Mouse (Mus musculus): ENCODE measurements around the gene Psat1. TPM values are rescaled to one million over a fixed set of nuclear protein-coding genes. Genes with fewer than 3 reads are reported as not detected.

Gene Psat1
- 47.2 and 52.8 TPM in 2 replicates for polyA plus RNA-seq (2014; fragmentation: Nextera tagmentation; extraction: Ambion mirVana)

- no peak within 1 kb of the TSS for H3K9ac ChIP-seq (ENCODE audit: low read depth, low read length)
- no peak for ATAC-seq (replicated peaks; ENCODE audit: insufficient number of reproducible peaks, low FRiP score, low TSS enrichment)
- H3K36me3 ChIP-seq (ENCODE audit: control insufficient read depth, insufficient read depth, low read length), result no peaks in the 10 kb centered on the region
- H3K4me1 ChIP-seq (ENCODE audit: control insufficient read depth, insufficient read depth, low read length), result no peaks in the 10 kb centered on the region
- 0 out of 2 replicates have a peak, but pooled peaks cover 2% of the 10 kb centered on the region for H3K9me3 ChIP-seq (replicated peaks; ENCODE audit: control insufficient read depth, low read length)
- 73% methylated on average over 7 of the region's 7 CpGs for WGBS (ENCODE audit: insufficient replicate concordance)
- H3K27ac ChIP-seq (ENCODE audit: low read depth, low read length), result no peak within 1 kb of the TSS
- H3K27me3 ChIP-seq (ENCODE audit: control insufficient read depth, insufficient read depth, low read length), result no peaks in the 10 kb centered on the region
- no peak within 1 kb of the TSS for H3K4me3 ChIP-seq (ENCODE audit: low read depth, low read length)
- H3K4me2 ChIP-seq, result no peak within 1 kb of the TSS
These were observed at the start of gene Psat1 for GRCm38 (mm10) chr19:15947237-15947636. Gene Psat1, minus strand, starts transcription at chr19:15947337.

DNA sequence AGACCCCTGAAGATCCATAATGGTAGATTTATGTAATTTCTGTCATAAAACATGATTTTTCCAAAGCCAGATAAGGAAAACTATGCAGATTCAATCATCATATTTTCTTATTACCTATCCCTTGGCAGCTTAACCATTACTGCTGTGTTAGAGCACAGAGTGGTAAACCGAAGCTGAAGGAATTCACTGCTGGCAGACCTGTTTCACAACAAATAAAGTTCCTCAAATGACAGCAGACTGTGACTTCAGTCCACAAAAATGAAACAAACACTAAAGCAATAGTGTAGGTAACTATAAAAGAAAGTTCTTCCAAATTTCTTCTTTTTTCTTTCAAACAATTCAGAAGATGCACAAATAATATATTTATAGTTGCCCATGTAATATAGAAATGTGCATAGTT lies 43.0 kb upstream of the Psat1 start:
- no peaks in the 10 kb centered on the region for H3K9me3 ChIP-seq (replicated peaks; ENCODE audit: control insufficient read depth, low read length)
- H3K4me3 ChIP-seq (ENCODE audit: low read depth, low read length), result no peak overlapping the region
- H3K9ac ChIP-seq (ENCODE audit: low read depth, low read length), result no peak overlapping the region
- no peaks in the 10 kb centered on the region for H3K4me1 ChIP-seq (ENCODE audit: control insufficient read depth, insufficient read depth, low read length)
- WGBS (ENCODE audit: insufficient replicate concordance), result 83% methylated on average over 1 of the region's 1 CpGs
- ATAC-seq (replicated peaks; ENCODE audit: insufficient number of reproducible peaks, low FRiP score, low TSS enrichment), result no peak
- no peak overlapping the region for H3K27ac ChIP-seq (ENCODE audit: low read depth, low read length)
- H3K27me3 ChIP-seq (ENCODE audit: control insufficient read depth, insufficient read depth, low read length), result no peaks in the 10 kb centered on the region
- H3K4me2 ChIP-seq, result no peak overlapping the region
- H3K36me3 ChIP-seq (ENCODE audit: control insufficient read depth, insufficient read depth, low read length), result no peaks in the 10 kb centered on the region

DNA sequence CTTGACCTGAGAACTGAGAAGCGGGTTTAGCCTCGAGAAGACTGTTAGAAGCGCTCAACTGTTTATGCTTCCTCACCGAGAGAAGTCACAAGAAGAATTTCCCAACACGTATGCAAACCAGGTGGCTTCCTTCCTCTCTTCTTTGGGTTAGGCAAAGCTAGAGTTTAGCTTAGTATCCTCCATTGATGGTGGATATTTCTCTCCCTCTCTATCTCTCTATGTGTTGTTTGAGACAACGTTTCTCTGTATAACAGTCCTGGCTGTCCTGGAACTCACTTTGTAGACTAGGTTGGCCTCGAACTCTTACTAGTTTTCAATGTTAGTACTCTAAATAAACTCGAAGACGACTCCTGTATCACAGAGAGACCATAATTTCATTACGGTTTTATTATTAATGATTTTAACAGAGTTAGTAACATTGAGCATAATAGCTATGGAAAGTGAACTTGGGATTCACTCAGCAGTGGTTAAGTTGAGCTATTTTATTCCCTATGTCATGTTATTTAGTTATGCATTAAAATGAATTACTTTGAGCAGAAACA lies 38.1 kb upstream of the Psat1 start:
- H3K4me2 ChIP-seq, result peak overlapping the region; percentile 90
- ATAC-seq (replicated peaks; ENCODE audit: insufficient number of reproducible peaks, low FRiP score, low TSS enrichment), result no peak
- no peaks in the 10 kb centered on the region for H3K4me1 ChIP-seq (ENCODE audit: control insufficient read depth, insufficient read depth, low read length)
- no peaks in the 10 kb centered on the region for H3K27me3 ChIP-seq (ENCODE audit: control insufficient read depth, insufficient read depth, low read length)
- H3K4me3 ChIP-seq (ENCODE audit: low read depth, low read length), result peak overlapping the region; percentile 80
- no peaks in the 10 kb centered on the region for H3K9me3 ChIP-seq (replicated peaks; ENCODE audit: control insufficient read depth, low read length)
- H3K9ac ChIP-seq (ENCODE audit: low read depth, low read length), result peak overlapping the region; percentile 58
- H3K27ac ChIP-seq (ENCODE audit: low read depth, low read length), result no peak overlapping the region
- no peaks in the 10 kb centered on the region for H3K36me3 ChIP-seq (ENCODE audit: control insufficient read depth, insufficient read depth, low read length)
- 27% methylated on average over 10 of the region's 10 CpGs for WGBS (ENCODE audit: insufficient replicate concordance)

- Histone ChIP-seq H3K36me3 (ENCODE audit: control insufficient read depth, insufficient read depth, low read length) (no peaks in the 10 kb centered on the region), H3K4me1 (ENCODE audit: control insufficient read depth, insufficient read depth, low read length) (no peaks in the 10 kb centered on the region), H3K4me2 (peak within 1 kb of the TSS; percentile 90), H3K27ac (ENCODE audit: low read depth, low read length) (peak within 1 kb of the TSS; percentile 88), H3K9ac (ENCODE audit: low read depth, low read length) (peak within 1 kb of the TSS; percentile 92), H3K9me3 (replicated peaks; ENCODE audit: control insufficient read depth, low read length) (no peaks in the 10 kb centered on the region), H3K27me3 (ENCODE audit: control insufficient read depth, insufficient read depth, low read length) (no peaks in the 10 kb centered on the region), H3K4me3 (ENCODE audit: low read depth, low read length) (peak within 1 kb of the TSS; percentile 80)
- under 1% methylated on average over 84 of the region's 88 CpGs for WGBS (ENCODE audit: insufficient replicate concordance)
- ATAC-seq (replicated peaks; ENCODE audit: insufficient number of reproducible peaks, low FRiP score, low TSS enrichment), result peak; percentile 88
These were observed 37.5 kb upstream of the Psat1 start, which contains the start of gene Cep78 for GRCm38 (mm10) chr19:15984449-15985171. Gene Cep78, minus strand, starts transcription at chr19:15984989.

DNA sequence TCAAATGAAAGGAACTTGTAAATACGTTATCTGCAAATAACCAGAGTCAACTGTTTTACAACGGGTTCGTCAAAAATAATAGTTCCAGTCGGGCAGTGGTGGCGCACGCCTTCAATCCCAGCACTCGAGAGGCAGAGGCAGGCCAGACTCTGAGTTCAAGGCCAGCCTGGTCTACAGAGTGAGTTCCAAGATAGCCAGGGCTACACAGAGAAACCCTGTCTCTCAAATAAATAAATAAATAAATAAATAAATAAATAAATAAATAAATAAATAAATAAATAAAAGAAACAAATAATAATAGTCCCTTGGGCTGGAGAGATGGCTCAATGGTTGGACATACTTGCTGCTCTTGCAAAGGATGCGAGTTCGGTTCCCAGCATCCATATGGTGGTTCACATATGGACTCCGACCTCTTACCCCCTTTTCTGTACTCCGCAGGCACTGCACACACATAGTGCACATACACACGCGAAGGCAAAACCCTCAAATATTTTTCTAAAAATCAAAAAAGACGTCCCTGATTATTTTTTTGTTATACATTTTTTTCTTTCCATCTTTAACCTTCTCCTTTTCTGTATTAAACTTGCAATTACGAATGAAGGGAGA lies 36.7 kb upstream of the Psat1 start:
- Histone ChIP-seq H3K4me3 (ENCODE audit: low read depth, low read length) (peak overlapping the region; percentile 80), H3K9me3 (replicated peaks; ENCODE audit: control insufficient read depth, low read length) (no peaks in the 10 kb centered on the region), H3K27ac (ENCODE audit: low read depth, low read length) (no peak overlapping the region)

GRCm38 (mm10) chr19:15982926-15983738 lies 36.0 kb upstream of the Psat1 start:
- no peak for ATAC-seq (replicated peaks; ENCODE audit: insufficient number of reproducible peaks, low FRiP score, low TSS enrichment)
- Histone ChIP-seq H3K9me3 (replicated peaks; ENCODE audit: control insufficient read depth, low read length) (no peaks in the 10 kb centered on the region), H3K27ac (ENCODE audit: low read depth, low read length) (no peak overlapping the region), H3K4me2 (no peak overlapping the region), H3K36me3 (ENCODE audit: control insufficient read depth, insufficient read depth, low read length) (no peaks in the 10 kb centered on the region), H3K9ac (ENCODE audit: low read depth, low read length) (no peak overlapping the region), H3K27me3 (ENCODE audit: control insufficient read depth, insufficient read depth, low read length) (no peaks in the 10 kb centered on the region), H3K4me3 (ENCODE audit: low read depth, low read length) (no peak overlapping the region), H3K4me1 (ENCODE audit: control insufficient read depth, insufficient read depth, low read length) (no peaks in the 10 kb centered on the region)
- 56% methylated on average over 10 of the region's 10 CpGs for WGBS (ENCODE audit: insufficient replicate concordance)

More for the DNA sequence above, 36.7 kb upstream of the Psat1 start:
- Histone ChIP-seq H3K27me3 (ENCODE audit: control insufficient read depth, insufficient read depth, low read length) (no peaks in the 10 kb centered on the region), H3K4me1 (ENCODE audit: control insufficient read depth, insufficient read depth, low read length) (no peaks in the 10 kb centered on the region), H3K4me2 (peak overlapping the region; percentile 90), H3K36me3 (ENCODE audit: control insufficient read depth, insufficient read depth, low read length) (no peaks in the 10 kb centered on the region), H3K9ac (ENCODE audit: low read depth, low read length) (peak overlapping the region; percentile 92; the same call in 1 of the 2 replicates)
- no peak for ATAC-seq (replicated peaks; ENCODE audit: insufficient number of reproducible peaks, low FRiP score, low TSS enrichment)
- WGBS (ENCODE audit: insufficient replicate concordance), result 56% methylated on average over 15 of the region's 15 CpGs

- WGBS (ENCODE audit: insufficient replicate concordance), result 67% methylated on average over 4 of the region's 4 CpGs
- Histone ChIP-seq H3K36me3 (ENCODE audit: control insufficient read depth, insufficient read depth, low read length) (no peaks in the 10 kb centered on the region), H3K27ac (ENCODE audit: low read depth, low read length) (no peak overlapping the region), H3K9me3 (replicated peaks; ENCODE audit: control insufficient read depth, low read length) (no peaks in the 10 kb centered on the region), H3K4me2 (no peak overlapping the region), H3K4me3 (ENCODE audit: low read depth, low read length) (no peak overlapping the region), H3K4me1 (ENCODE audit: control insufficient read depth, insufficient read depth, low read length) (no peaks in the 10 kb centered on the region), H3K27me3 (ENCODE audit: control insufficient read depth, insufficient read depth, low read length) (no peaks in the 10 kb centered on the region), H3K9ac (ENCODE audit: low read depth, low read length) (no peak overlapping the region)
- no peak for ATAC-seq (replicated peaks; ENCODE audit: insufficient number of reproducible peaks, low FRiP score, low TSS enrichment)
These were observed 34.7 kb upstream of the Psat1 start for GRCm38 (mm10) chr19:15981861-15982260.

DNA sequence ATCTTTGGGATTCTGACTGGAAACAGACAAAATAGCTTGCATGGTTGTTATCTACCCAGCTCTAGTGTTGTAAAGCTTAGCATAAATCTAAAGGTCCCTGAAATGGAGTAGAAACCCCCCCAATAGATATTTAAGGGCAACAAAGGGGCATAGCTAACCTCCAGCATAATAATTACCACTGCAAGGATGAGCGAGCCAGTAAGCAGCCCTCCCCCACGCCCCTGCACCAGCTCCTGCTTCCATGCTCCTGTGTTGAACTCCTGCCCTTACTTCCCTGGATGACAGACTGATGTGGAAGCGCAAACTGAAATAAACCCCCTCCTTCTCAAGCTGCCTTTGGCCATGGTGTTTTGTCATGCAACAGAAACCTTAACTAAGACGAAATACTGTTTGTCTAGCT lies 26.2 kb upstream of the Psat1 start:
- H3K4me1 ChIP-seq (ENCODE audit: control insufficient read depth, insufficient read depth, low read length), result 0 out of 2 replicates have a peak, but pooled peaks cover 3% of the 10 kb centered on the region
- no peak overlapping the region for H3K4me2 ChIP-seq
- H3K4me3 ChIP-seq (ENCODE audit: low read depth, low read length), result no peak overlapping the region
- no peaks in the 10 kb centered on the region for H3K27me3 ChIP-seq (ENCODE audit: control insufficient read depth, insufficient read depth, low read length)
- no peak overlapping the region for H3K9ac ChIP-seq (ENCODE audit: low read depth, low read length)
- no peak for ATAC-seq (replicated peaks; ENCODE audit: insufficient number of reproducible peaks, low FRiP score, low TSS enrichment)
- no peaks in the 10 kb centered on the region for H3K9me3 ChIP-seq (replicated peaks; ENCODE audit: control insufficient read depth, low read length)
- 81% methylated on average over 4 of the region's 4 CpGs for WGBS (ENCODE audit: insufficient replicate concordance)
- peaks cover 7% of the 10 kb centered on the region for H3K36me3 ChIP-seq (ENCODE audit: control insufficient read depth, insufficient read depth, low read length)
- H3K27ac ChIP-seq (ENCODE audit: low read depth, low read length), result no peak overlapping the region
